In the genomic region with DNA sequence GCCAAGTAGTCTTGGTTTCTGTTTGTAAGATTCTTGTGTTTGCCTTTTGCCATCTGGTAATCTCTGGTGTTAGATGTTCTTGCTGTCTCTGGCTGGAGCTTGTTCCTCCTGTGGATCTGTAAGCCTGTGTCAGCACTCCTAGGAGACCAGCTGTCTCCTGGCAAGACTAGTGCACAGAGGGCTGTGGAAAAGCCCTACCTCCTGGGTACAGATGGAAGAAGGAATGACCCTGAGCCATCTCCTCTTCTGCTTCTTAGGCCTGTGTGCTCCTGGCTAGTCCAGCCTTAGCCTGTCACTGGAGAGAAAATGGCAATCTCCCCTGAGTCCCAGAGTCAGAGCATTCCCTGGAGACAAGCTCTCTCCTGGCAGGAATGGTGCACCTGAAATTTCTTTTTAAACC, we compare ENCODE assay signal across 8 mouse cellular contexts.
DNase-seq lines count a peak whose midpoint lies in the region.

No protein-coding gene starts in this region.

- DNase-seq in brain, adult 2 months (ENCODE audit: low read depth, low spot score) = peak; percentile 72
- DNase-seq in cerebellum, adult 11 months = peak; percentile 39
- DNase-seq in cerebellum, adult 18-20 months = peak; percentile 52 to 70
- peak; percentile 37 for DNase-seq in cerebellum, adult 8-10 months
- DNase-seq in cerebellum, adult 9-11 months = peak; percentile 77
- peak; percentile 39 to 59 for DNase-seq in cerebellum, postnatal 14 days
- peak; percentile 39 to 45 for DNase-seq in cerebellum, postnatal 36 days
- DNase-seq in layer of hippocampus, adult 9-11 months = peak; percentile 18

Comparison
In these comparisons a context has a peak if more than half of its experiments do, and no peak if none do; other contexts are left out.
1. Peak in every context shown above with its lines: DNase-seq.
2. DNase-seq: peak in every context shown above with its lines; median percentile 77 in cerebellum, adult 9-11 months; 72 in brain, adult 2 months; 61 in cerebellum, adult 18-20 months; 49 in cerebellum, postnatal 14 days; 42 in cerebellum, postnatal 36 days; 39 in cerebellum, adult 11 months; 37 in cerebellum, adult 8-10 months; 18 in layer of hippocampus, adult 9-11 months.